Mouse (Mus musculus): ENCODE data around the gene Cmss1.

DNA sequence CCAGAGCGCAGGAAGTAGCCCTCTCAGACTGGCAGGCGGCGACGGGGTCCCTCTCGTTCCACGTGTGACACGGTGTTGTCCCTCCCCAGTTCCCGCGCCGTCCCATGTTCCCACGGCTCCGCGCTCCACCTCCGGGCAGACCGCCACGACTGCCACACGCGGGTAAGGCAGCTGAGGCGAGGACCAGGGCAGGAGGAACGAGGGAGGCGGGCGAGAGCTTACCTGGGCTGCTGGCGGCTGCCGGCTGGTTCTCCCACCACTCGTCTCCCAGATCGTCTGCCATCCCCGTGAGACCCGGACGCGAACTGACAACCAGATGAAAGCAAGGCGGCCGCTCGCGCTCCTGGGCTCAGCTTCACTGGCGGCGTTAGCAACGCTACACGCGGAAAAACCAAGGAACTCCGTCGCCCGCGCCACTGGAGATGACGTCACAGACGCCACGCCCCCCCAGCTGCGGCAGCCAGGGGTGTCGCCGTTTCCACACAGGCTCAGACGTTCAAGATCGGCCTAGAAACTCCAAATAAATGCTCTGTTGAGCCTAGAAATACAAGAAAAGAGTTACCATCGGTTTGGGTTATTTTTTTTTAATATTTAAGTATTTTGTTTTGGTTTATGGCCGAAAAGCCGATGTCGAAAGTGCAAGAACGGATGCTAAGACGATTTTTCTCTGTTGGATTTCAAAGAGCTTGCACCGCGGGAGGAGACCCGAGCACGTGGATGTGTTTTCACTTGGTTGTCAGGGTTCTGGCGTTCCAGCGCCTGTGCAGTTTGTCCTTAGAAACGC lies at the start of gene Cmss1:
- TF ChIP-seq CTCF (IDR thresholded peaks at IDR 0.05; ENCODE audit: low read depth) (peak; percentile 28; the same call in 1 of the 2 replicates), EP300 (optimal IDR thresholded peaks at IDR 0.05) (peak; percentile 66)

Data from stomach, postnatal 0 days (tissue).